Comparison of ENCODE assay signal across 27 mouse cellular contexts in the genomic region with DNA sequence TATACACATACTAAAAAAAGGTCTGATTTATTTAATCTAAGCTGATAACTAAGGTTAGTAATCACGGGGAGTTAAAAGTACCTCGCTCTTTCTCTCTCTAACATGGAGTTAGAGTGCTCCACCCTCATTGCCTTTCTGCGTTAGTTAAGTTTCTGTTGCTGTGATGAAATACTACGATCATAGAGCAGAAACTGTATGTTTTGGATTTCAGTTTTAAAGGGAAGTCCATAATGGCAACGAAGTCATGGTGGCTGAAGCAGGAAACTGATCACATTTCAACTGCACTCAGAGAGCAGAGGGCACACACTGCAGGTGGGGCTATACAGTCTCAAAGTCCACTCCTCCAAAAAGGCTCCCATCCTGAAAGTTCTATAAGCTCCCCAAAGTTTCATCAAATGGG.
"Had no signal": no experiment of that assay in that cellular context is flagged by ENCODE, and none has a peak within 500 bp of the region (broad histone marks: within the 10 kb centered on the region; RNA-seq: fewer than 3 reads in every experiment).

No protein-coding gene starts in this region.

- DNase-seq: gastrocnemius, adult 2 months; gastrocnemius, postnatal 10 days; gastrocnemius, postnatal 25 days; heart, adult 11 months; heart, adult 2 months; heart, postnatal 14 days; heart, postnatal 36 days; kidney, adult 11 months; kidney, adult 2 months; kidney, adult 9 months; kidney, postnatal 25 days; layer of hippocampus, adult 9-11 months; layer of hippocampus, postnatal 36 days; left cerebral cortex, postnatal 4 days had no signal

- H3K9ac ChIP-seq: heart, embryonic 13.5 days; heart, embryonic 15.5 days; hindbrain, embryonic 13.5 days; hindbrain, embryonic 15.5 days; intestine, embryonic 15.5 days; kidney, embryonic 15.5 days; limb, embryonic 13.5 days; limb, embryonic 15.5 days; liver, embryonic 12.5 days had no signal

- ATAC-seq: hindbrain, postnatal 0 days; inflammation-experienced regulatory T-cells, adult 6 months; intestine, embryonic 15.5 days; liver, embryonic 12.5 days had no signal

- H3K27ac ChIP-seq: gastrocnemius, adult 2 months; heart, adult 2 months; heart, embryonic 13.5 days; heart, embryonic 15.5 days; hindbrain, embryonic 13.5 days; hindbrain, embryonic 15.5 days; hindbrain, postnatal 0 days; intestine, embryonic 15.5 days; kidney, embryonic 15.5 days; kidney, postnatal 0 days; limb, embryonic 13.5 days; limb, embryonic 15.5 days; liver, embryonic 12.5 days had no signal

- H3K36me3 ChIP-seq: liver, embryonic 12.5 days had no signal

- H3K4me1 ChIP-seq: heart, embryonic 13.5 days; heart, embryonic 15.5 days; hindbrain, embryonic 13.5 days; hindbrain, embryonic 15.5 days; intestine, embryonic 15.5 days; kidney, embryonic 15.5 days; limb, embryonic 13.5 days; limb, embryonic 15.5 days had no signal

- H3K4me3 ChIP-seq: heart, adult 2 months; heart, embryonic 13.5 days; heart, embryonic 15.5 days; hindbrain, embryonic 13.5 days; hindbrain, embryonic 15.5 days; intestine, embryonic 15.5 days; kidney, embryonic 15.5 days; limb, embryonic 13.5 days; limb, embryonic 15.5 days; liver, embryonic 12.5 days had no signal

- H3K4me2 ChIP-seq: heart, embryonic 11.5 days; heart, embryonic 13.5 days; heart, embryonic 15.5 days; hindbrain, embryonic 13.5 days; hindbrain, embryonic 15.5 days; intestine, embryonic 15.5 days; kidney, embryonic 15.5 days; limb, embryonic 13.5 days; limb, embryonic 15.5 days; liver, embryonic 12.5 days had no signal

- H3K9me3 ChIP-seq: heart, embryonic 13.5 days; heart, embryonic 15.5 days; hindbrain, embryonic 13.5 days; hindbrain, embryonic 15.5 days; intestine, embryonic 15.5 days; kidney, embryonic 15.5 days; limb, embryonic 13.5 days; limb, embryonic 15.5 days; liver, embryonic 12.5 days had no signal

- H3K27me3 ChIP-seq: heart, embryonic 13.5 days; heart, embryonic 15.5 days; hindbrain, embryonic 13.5 days; hindbrain, embryonic 15.5 days; intestine, embryonic 15.5 days; kidney, embryonic 15.5 days; limb, embryonic 13.5 days; limb, embryonic 15.5 days; liver, embryonic 12.5 days had no signal
